Mouse (Mus musculus) heart, adult 2 months (tissue): ENCODE data around the gene Sult6b1. TPM values are rescaled to one million over a fixed set of nuclear protein-coding genes. Genes with fewer than 3 reads are reported as not detected.

Experiments used
- DNase-seq, 2 experiments: peaks; one replicate each; pipeline ENCODE4 v3.0.0; 2021
- H3K27ac ChIP-seq: fragments of 200-600 bp; 2 replicates; pipeline ENCODE4 v1.8.1; 2022
- H3K27me3 ChIP-seq: fragments of 200-500 bp; 2 replicates; pipeline ENCODE4 v1.6.1; 2012; ENCODE audit warnings: mild to moderate bottlenecking, low read length, inconsistent platforms, mixed read lengths; ENCODE audit not compliant: control insufficient read depth, insufficient read depth
- H3K36me3 ChIP-seq: fragments of 200-500 bp; 2 replicates; pipeline ENCODE4 v1.6.1; 2012; ENCODE audit warnings: low read length, inconsistent platforms; ENCODE audit not compliant: control insufficient read depth, insufficient read depth
- H3K4me1 ChIP-seq: fragments of 200-500 bp; 2 replicates; pipeline ENCODE4 v1.6.1; 2011; ENCODE audit warnings: low read length; ENCODE audit not compliant: control insufficient read depth, insufficient read depth
- H3K4me3 ChIP-seq: fragments of 200-600 bp; 2 replicates; pipeline ENCODE4 v1.8.1; 2022
- H3K79me2 ChIP-seq: fragments of 200-500 bp; replicated peaks from 2 replicates; pipeline ENCODE4 v1.6.1; 2012; ENCODE audit warnings: mild to moderate bottlenecking, inconsistent platforms, low read length, moderate library complexity, mixed read lengths; ENCODE audit not compliant: control insufficient read depth, insufficient read depth
- H3K9ac ChIP-seq: fragments of 200-500 bp; 2 replicates; pipeline ENCODE4 v1.6.1; 2012; ENCODE audit warnings: low read depth, mild to moderate bottlenecking, control low read depth, inconsistent platforms, low read length, mixed read lengths
- CTCF ChIP-seq: fragments of 200-600 bp; IDR thresholded peaks from 2 replicates; pipeline ENCODE4 v1.8.1; 2022; ENCODE audit warnings: antibody characterized with exemption, mild to moderate bottlenecking, moderate library complexity
- EP300 ChIP-seq: fragments of 200-500 bp; IDR thresholded peaks from 2 replicates; pipeline ENCODE4 v1.6.1; 2011; ENCODE audit warnings: low read depth, low read length, control low read depth; ENCODE audit not compliant: insufficient read depth
- POLR2A ChIP-seq: fragments of 200-500 bp; IDR thresholded peaks from 2 replicates; pipeline ENCODE4 v1.6.1; 2011; ENCODE audit warnings: mild to moderate bottlenecking, low read depth, low read length, control low read depth; ENCODE audit not compliant: insufficient read depth
- WGBS: fragments of 180-500 bp; shearing (Covaris S2); methylation state at CpG from one replicate; pipeline ENCODE4 v1.1.7; 2018; 5-methylcytosine and 5-hydroxymethylcytosine counted together
- intact Hi-C: fragments of 180-260 bp; cut with DNase I; formaldehyde crosslinking; loops from one replicate; pipeline ENCODE4 v1.15.1; 2025
- long read RNA-seq: library from polyadenylated mRNA; stranded (forward); transcript quantifications from one replicate; pipeline ENCODE4 v2.0.0, GENCODE M21; 2021
- polyA plus RNA-seq: library from polyadenylated mRNA; depleted of rRNA; stranded (reverse); fragments of >200 nt; gene quantifications from 2 replicates; pipeline ENCODE4 v1.2.3, GENCODE M21; 2012; rRNA removed
- total RNA-seq, 2 experiments: library from RNA; stranded (reverse); gene quantifications; 2 replicates each; pipeline ENCODE4 v1.2.3; 2021

Sult6b1 gene
- not detected for total RNA-seq
- polyA plus RNA-seq = 0.26 TPM in 1 of 2 replicates, not detected in the other
- long read RNA-seq = 0 reads

DNA sequence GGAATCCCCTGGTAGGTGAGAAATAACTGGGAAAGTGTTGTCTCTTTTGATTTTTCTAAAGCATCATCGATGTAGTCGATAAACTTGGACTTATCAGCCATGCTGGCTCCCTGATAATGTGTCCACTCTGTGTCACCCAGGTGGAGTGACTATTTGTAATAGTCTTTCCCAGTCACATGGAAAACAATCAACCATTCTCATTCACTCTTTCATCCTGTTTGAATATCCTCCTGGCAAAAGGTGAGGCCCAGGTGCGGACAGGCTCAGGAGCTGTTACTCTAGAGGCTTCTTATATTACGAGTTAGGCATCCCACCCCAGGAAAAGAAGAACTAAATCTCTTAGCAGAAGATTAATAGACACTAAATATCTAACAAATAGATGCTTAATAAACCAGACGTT lies at the start of gene Sult6b1:
Sult6b1 (minus strand) TSS at position 101 of the 400 bp plus-strand sequence.
- intact Hi-C loops = no loop called here
- no peak for DNase-seq
- 82% methylated on average over 5 of the region's 5 CpGs for WGBS
- no peaks in the 10 kb centered on the region for H3K36me3 ChIP-seq
- no peak within 1 kb of the TSS for H3K4me3 ChIP-seq
- H3K27ac ChIP-seq = no peak within 1 kb of the TSS
- H3K79me2 ChIP-seq = no peaks in the 10 kb centered on the region
- H3K4me1 ChIP-seq = no peaks in the 10 kb centered on the region
- H3K9ac ChIP-seq = no peak within 1 kb of the TSS
- no peaks in the 10 kb centered on the region for H3K27me3 ChIP-seq
- TF ChIP-seq CTCF = no peak
- TF ChIP-seq POLR2A = no peak
- no peak for TF ChIP-seq EP300

DNA sequence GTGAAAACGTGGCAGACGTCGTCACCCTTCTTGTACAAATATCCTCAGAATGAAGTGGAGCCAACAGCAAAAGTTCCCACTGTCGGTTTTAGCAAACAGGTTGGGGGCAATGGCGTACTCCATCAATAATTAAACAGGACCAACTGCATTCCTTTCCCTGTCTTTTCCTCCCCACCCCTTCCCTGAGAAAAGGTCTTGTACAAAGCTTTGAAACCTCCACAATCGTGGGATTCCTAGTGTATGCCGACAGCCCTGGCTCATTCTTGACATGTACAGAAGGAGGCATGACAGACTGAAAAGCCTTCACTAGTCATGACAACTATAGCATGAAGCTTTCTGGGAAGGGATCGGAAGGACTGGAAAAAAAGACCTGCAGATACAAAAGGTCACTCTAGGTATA lies 46.4 kb upstream of the Sult6b1 start:
- intact Hi-C loops = no loop called here

GRCm38 (mm10) chr17:78952070-78952469 lies 45.3 kb upstream of the Sult6b1 start:
- H3K27me3 ChIP-seq = no peaks in the 10 kb centered on the region
- H3K4me3 ChIP-seq = no peak overlapping the region
- no peaks in the 10 kb centered on the region for H3K4me1 ChIP-seq
- H3K27ac ChIP-seq = no peak overlapping the region
- TF ChIP-seq POLR2A = no peak
- no peak for TF ChIP-seq EP300
- TF ChIP-seq CTCF = no peak
- H3K79me2 ChIP-seq = no peaks in the 10 kb centered on the region
- intact Hi-C loops = no loop called here
- 82% methylated on average over 5 of the region's 5 CpGs for WGBS
- DNase-seq = no peak
- H3K9ac ChIP-seq = no peak overlapping the region
- no peaks in the 10 kb centered on the region for H3K36me3 ChIP-seq

More for the DNA sequence above, 46.4 kb upstream of the Sult6b1 start:
- Histone ChIP-seq H3K27ac (no peak overlapping the region), H3K36me3 (no peaks in the 10 kb centered on the region), H3K9ac (no peak overlapping the region), H3K79me2 (no peaks in the 10 kb centered on the region), H3K27me3 (no peaks in the 10 kb centered on the region), H3K4me1 (no peaks in the 10 kb centered on the region), H3K4me3 (no peak overlapping the region)
- WGBS = 86% methylated on average over 8 of the region's 8 CpGs
- no peak for DNase-seq
- no peak for TF ChIP-seq EP300
- TF ChIP-seq CTCF = no peak
- TF ChIP-seq POLR2A = no peak

DNA sequence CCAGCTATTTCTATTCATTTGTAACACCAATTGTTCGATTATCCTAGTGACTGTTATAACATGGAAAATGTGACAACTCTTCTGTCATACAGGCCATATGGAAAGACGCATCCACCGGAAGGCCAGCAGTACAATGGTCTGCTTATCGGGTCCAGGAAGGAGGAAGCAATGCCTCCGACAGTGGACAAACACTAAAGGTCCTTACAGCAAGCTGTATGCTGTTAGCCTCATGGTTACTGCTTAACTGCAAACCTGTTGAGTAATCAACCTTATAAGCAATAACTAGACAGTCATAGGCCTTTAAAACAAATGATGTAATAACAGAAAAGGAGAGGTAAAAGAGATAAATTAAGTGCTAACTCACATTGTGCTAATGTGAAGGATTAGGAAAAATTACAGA lies 44.4 kb upstream of the Sult6b1 start:
- 52% methylated on average over 5 of the region's 5 CpGs for WGBS
- H3K4me3 ChIP-seq = no peak overlapping the region
- no peaks in the 10 kb centered on the region for H3K36me3 ChIP-seq

DNA sequence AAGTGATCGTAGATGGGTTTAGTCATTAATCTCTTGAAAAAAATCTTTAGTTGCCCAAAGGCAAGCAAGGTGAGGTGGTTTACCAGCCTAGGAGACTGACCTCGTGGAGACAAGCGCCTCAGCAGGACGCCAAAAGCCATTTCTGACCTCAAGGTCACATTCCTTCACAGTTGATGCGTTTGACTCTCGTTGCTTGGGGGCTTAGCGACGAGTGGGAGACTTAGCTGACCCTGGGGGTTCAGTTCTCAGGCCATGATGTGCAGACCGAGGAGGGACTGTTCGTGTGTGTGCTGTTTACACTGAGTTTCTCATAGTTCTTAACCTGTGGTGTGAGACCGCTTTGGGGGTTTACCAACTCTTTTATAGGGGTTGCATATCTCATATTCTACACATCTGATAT lies 35.8 kb upstream of the Sult6b1 start:
- no peak for DNase-seq
- TF ChIP-seq EP300 (no peak), CTCF (no peak), POLR2A (no peak)
- no peak overlapping the region for H3K27ac ChIP-seq
- WGBS = 76% methylated on average over 11 of the region's 11 CpGs
- H3K79me2 ChIP-seq = no peaks in the 10 kb centered on the region
- peaks cover under 1% of the 10 kb centered on the region; the same call in 1 of the 2 replicates for H3K4me1 ChIP-seq
- intact Hi-C loops = no loop called here
- H3K36me3 ChIP-seq = no peaks in the 10 kb centered on the region
- H3K4me3 ChIP-seq = no peak overlapping the region
- H3K9ac ChIP-seq = no peak overlapping the region
- H3K27me3 ChIP-seq = no peaks in the 10 kb centered on the region

More for the DNA sequence above, 44.4 kb upstream of the Sult6b1 start:
- Histone ChIP-seq H3K4me1 (no peaks in the 10 kb centered on the region), H3K27me3 (no peaks in the 10 kb centered on the region), H3K9ac (no peak overlapping the region), H3K27ac (no peak overlapping the region), H3K79me2 (no peaks in the 10 kb centered on the region)
- no peak for TF ChIP-seq POLR2A
- TF ChIP-seq CTCF = no peak
- TF ChIP-seq EP300 = no peak
- intact Hi-C loops = no loop called here
- DNase-seq = no peak

DNA sequence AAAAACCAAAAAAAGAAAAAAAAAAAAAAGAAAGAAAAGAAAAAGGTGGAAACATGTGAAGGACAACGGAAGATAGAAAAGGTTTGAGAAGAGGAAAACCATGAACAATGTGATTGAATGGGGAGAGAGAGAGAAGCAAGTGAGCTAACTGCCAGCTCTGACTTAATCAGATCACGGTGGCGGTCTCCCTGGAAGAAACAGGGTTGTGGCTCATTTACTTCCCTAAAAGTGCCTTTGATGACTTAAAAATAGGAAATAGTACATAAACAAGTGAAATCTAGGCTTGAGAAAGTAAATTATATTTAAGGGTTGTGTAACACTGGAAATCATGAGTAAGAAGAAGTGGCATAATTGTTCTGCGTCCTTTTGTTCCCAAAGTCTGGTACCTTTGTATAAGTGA lies 32.1 kb upstream of the Sult6b1 start:
- Histone ChIP-seq H3K9ac (no peak overlapping the region), H3K79me2 (peaks cover 1% of the 10 kb centered on the region; the same call in 1 of the 2 replicates), H3K27ac (no peak overlapping the region), H3K36me3 (peaks cover 6% of the 10 kb centered on the region), H3K4me3 (no peak overlapping the region), H3K4me1 (peaks cover 3% of the 10 kb centered on the region), H3K27me3 (no peaks in the 10 kb centered on the region)
- no peak for DNase-seq
- intact Hi-C loops = loop anchor here (5.0 to 10.0 kb wide), 2 partner anchors 102 to 204 kb away; partner anchors contain the start of genes Gpatch11, Heatr5b and Strn
- 85% methylated on average over 4 of the region's 4 CpGs for WGBS
- no peak for TF ChIP-seq CTCF
- TF ChIP-seq POLR2A = no peak
- TF ChIP-seq EP300 = no peak
